23 mouse cellular contexts compared by ENCODE assay signal in genomic region chr2:159714633-159715032, GRCm38 (mm10).
DNase-seq lines count a peak whose midpoint lies in the region; ATAC-seq lines count a peak whose summit lies in the region.
"Had no signal": no experiment of that assay in that cellular context is flagged by ENCODE, and none has a peak within 500 bp of the region (broad histone marks: within the 10 kb centered on the region; RNA-seq: fewer than 3 reads in every experiment).

No protein-coding gene starts in this region.

- DNase-seq in heart, adult 11 months = peak; percentile 80
- DNase-seq in embryonic facial prominence, embryonic 10.5 days (ENCODE audit: low spot score) = peak; percentile 29
- DNase-seq in embryonic facial prominence, embryonic 14.5 days (ENCODE audit: low spot score) = peak; percentile 81
- no peak for DNase-seq in right cerebral cortex, postnatal 10 days (ENCODE audit: low spot score in 2 of 2)
- DNase-seq: adrenal gland, postnatal 10 days; B cell, adult 2 months; cerebellum, adult 11-12 months; cerebellum, adult 9-10 months; cerebellum, postnatal 25 days; gastrocnemius, postnatal 25 days; heart, postnatal 10 days; heart, postnatal 4 days; kidney, adult 11 months had no signal

- H3K4me1 ChIP-seq in heart, embryonic 11.5 days (ENCODE audit: control insufficient read depth, insufficient read depth, low read length) = no peaks in the 10 kb centered on the region
- H3K4me1 ChIP-seq in embryonic facial prominence, embryonic 10.5 days = peaks cover 21% of the 10 kb centered on the region
- peaks cover 10% of the 10 kb centered on the region; the same call in 1 of the 2 replicates for H3K4me1 ChIP-seq in embryonic facial prominence, embryonic 14.5 days (ENCODE audit: control insufficient read depth, insufficient read depth, low read length)
- H3K4me1 ChIP-seq: hindbrain, embryonic 12.5 days had no signal

- H3K4me2 ChIP-seq in heart, embryonic 11.5 days = no peak overlapping the region
- H3K4me2 ChIP-seq in embryonic facial prominence, embryonic 14.5 days (ENCODE audit: low read depth, low read length) = no peak overlapping the region
- H3K4me2 ChIP-seq: embryonic facial prominence, embryonic 12.5 days; hindbrain, embryonic 12.5 days had no signal

- H3K4me3 ChIP-seq in heart, embryonic 11.5 days (ENCODE audit: low read depth, low read length) = no peak overlapping the region
- no peak overlapping the region for H3K4me3 ChIP-seq in embryonic facial prominence, embryonic 10.5 days
- H3K4me3 ChIP-seq in embryonic facial prominence, embryonic 14.5 days (ENCODE audit: low read depth, low read length) = no peak overlapping the region
- H3K4me3 ChIP-seq: embryonic facial prominence, embryonic 12.5 days; erythroblast, embryonic 14.5 days; forebrain, embryonic 10.5 days; hindbrain, embryonic 12.5 days had no signal

- H3K27me3 ChIP-seq in heart, embryonic 11.5 days (ENCODE audit: control insufficient read depth, insufficient read depth, low read length) = no peaks in the 10 kb centered on the region
- no peaks in the 10 kb centered on the region for H3K27me3 ChIP-seq in embryonic facial prominence, embryonic 10.5 days (replicated peaks; ENCODE audit: low read depth, poor library complexity, severe bottlenecking)
- no peaks in the 10 kb centered on the region for H3K27me3 ChIP-seq in embryonic facial prominence, embryonic 14.5 days (replicated peaks; ENCODE audit: control insufficient read depth, insufficient read depth, low read length)
- H3K27me3 ChIP-seq: embryonic facial prominence, embryonic 12.5 days; hindbrain, embryonic 12.5 days had no signal

- 57% methylated on average over 3 of the region's 3 CpGs for WGBS in heart, embryonic 11.5 days (ENCODE audit: insufficient replicate concordance)
- 16% methylated on average over 3 of the region's 3 CpGs for WGBS in embryonic facial prominence, embryonic 10.5 days
- 21% methylated on average over 3 of the region's 3 CpGs for WGBS in embryonic facial prominence, embryonic 14.5 days

- H3K36me3 ChIP-seq in heart, embryonic 11.5 days (ENCODE audit: control insufficient read depth, insufficient read depth, low read length) = no peaks in the 10 kb centered on the region
- H3K36me3 ChIP-seq in embryonic facial prominence, embryonic 10.5 days (replicated peaks) = no peaks in the 10 kb centered on the region
- no peaks in the 10 kb centered on the region for H3K36me3 ChIP-seq in embryonic facial prominence, embryonic 14.5 days (ENCODE audit: control insufficient read depth, insufficient read depth, low read length)
- H3K36me3 ChIP-seq: embryonic facial prominence, embryonic 12.5 days; forebrain, embryonic 10.5 days; G1E; hindbrain, embryonic 12.5 days had no signal

- H3K9ac ChIP-seq in heart, embryonic 11.5 days (ENCODE audit: low read depth, low read length) = no peak overlapping the region
- no peak overlapping the region for H3K9ac ChIP-seq in embryonic facial prominence, embryonic 14.5 days (ENCODE audit: low read depth, low read length)
- H3K9ac ChIP-seq: embryonic facial prominence, embryonic 12.5 days; hindbrain, embryonic 12.5 days had no signal

- no peaks in the 10 kb centered on the region for H3K9me3 ChIP-seq in heart, embryonic 11.5 days (replicated peaks; ENCODE audit: control insufficient read depth, low read length)
- no peaks in the 10 kb centered on the region for H3K9me3 ChIP-seq in embryonic facial prominence, embryonic 10.5 days
- H3K9me3 ChIP-seq in embryonic facial prominence, embryonic 14.5 days (ENCODE audit: control insufficient read depth, low read length) = no peaks in the 10 kb centered on the region
- H3K9me3 ChIP-seq: embryonic facial prominence, embryonic 12.5 days; forebrain, embryonic 10.5 days; hindbrain, embryonic 12.5 days had no signal

- ATAC-seq in heart, embryonic 11.5 days (replicated peaks; ENCODE audit: insufficient number of reproducible peaks, low FRiP score, low TSS enrichment) = no peak
- ATAC-seq in embryonic facial prominence, embryonic 14.5 days (ENCODE audit: low read depth) = no peak
- ATAC-seq in erythroblast, adult 5-6 weeks (replicated peaks; ENCODE audit: low FRiP score, poor library complexity, severe bottlenecking) = no peak
- ATAC-seq: CD4-positive, CD25-positive, alpha-beta regulatory T cell, adult 4 months; forebrain, embryonic 14.5 days; hindbrain, embryonic 16.5 days had no signal

- H3K27ac ChIP-seq in heart, embryonic 11.5 days (ENCODE audit: low read depth, low read length) = no peak overlapping the region
- no peak overlapping the region for H3K27ac ChIP-seq in embryonic facial prominence, embryonic 10.5 days (replicated peaks)
- H3K27ac ChIP-seq in embryonic facial prominence, embryonic 14.5 days (replicated peaks; ENCODE audit: low read depth, low read length) = no peak overlapping the region
- H3K27ac ChIP-seq: embryonic facial prominence, embryonic 12.5 days; forebrain, embryonic 10.5 days; hindbrain, embryonic 12.5 days had no signal

Comparison
In these comparisons a context has a peak if more than half of its experiments do, and no peak if none do; other contexts are left out.
1. DNase-seq: peak in heart, adult 11 months (single experiment), embryonic facial prominence, embryonic 10.5 days (single experiment) and embryonic facial prominence, embryonic 14.5 days (single experiment); none in right cerebral cortex, postnatal 10 days (0 of 2).